Mouse (Mus musculus) liver, embryonic 16.5 days (tissue): ENCODE measurements at regions not wholly inside any gene's neighbourhood (a gene's known extent, or its start where the extent isn't known, plus 50 kb on each side); places are given as distances from the start of the nearest gene placed in this dataset.

Experiments
- ATAC-seq: fragments of 200-750 bp; cut with Nextera tagmentation; 2 replicates; pipeline ENCODE4 v1.8.0; 2017; ENCODE audit warnings: low read depth, mild to moderate bottlenecking, moderate number of reproducible peaks, moderate library complexity
- H3K27ac ChIP-seq: fragments of 300-500 bp; sonication (generic); 2 replicates; pipeline ENCODE4 v1.5.1; 2014; ENCODE audit warnings: mild to moderate bottlenecking, low read length
- H3K27me3 ChIP-seq: fragments of 300-500 bp; sonication (generic); 2 replicates; pipeline ENCODE4 v1.6.1; 2014; ENCODE audit warnings: low read depth, low read length, mixed read lengths; ENCODE audit not compliant: control insufficient read depth, insufficient read depth
- H3K36me3 ChIP-seq: fragments of 300-500 bp; sonication (generic); 2 replicates; pipeline ENCODE4 v1.6.1; 2014; ENCODE audit warnings: mild to moderate bottlenecking; ENCODE audit not compliant: control insufficient read depth, insufficient read depth
- H3K4me1 ChIP-seq: fragments of 300-500 bp; sonication (generic); 2 replicates; pipeline ENCODE4 v1.6.1; 2014; ENCODE audit warnings: low read depth, low read length, mixed read lengths; ENCODE audit not compliant: control insufficient read depth
- H3K4me2 ChIP-seq: fragments of 300-500 bp; sonication (generic); 2 replicates; pipeline ENCODE4 v1.6.1; 2014; ENCODE audit warnings: low read depth, low read length, mixed read lengths
- H3K4me3 ChIP-seq: fragments of 300-500 bp; sonication (generic); 2 replicates; pipeline ENCODE4 v1.5.1; 2014; ENCODE audit warnings: low read depth, mild to moderate bottlenecking, low read length
- H3K9ac ChIP-seq: fragments of 300-500 bp; sonication (generic); 2 replicates; pipeline ENCODE4 v1.6.1; 2014; ENCODE audit warnings: low read depth, low read length
- H3K9me3 ChIP-seq: fragments of 300-500 bp; sonication (generic); replicated peaks from 2 replicates; pipeline ENCODE4 v1.6.1; 2016; ENCODE audit warnings: low read length; ENCODE audit not compliant: control insufficient read depth
- WGBS: fragments of 180-500 bp; shearing (Covaris S2); extraction: QIAGEN DNeasy Blood & Tissue Kit; methylation state at CpG from one replicate; pipeline ENCODE4 v1.1.7; 2014; ENCODE audit not compliant: insufficient replicate concordance; 5-methylcytosine and 5-hydroxymethylcytosine counted together

- Histone ChIP-seq H3K27me3 (no peaks in the 10 kb centered on the region), H3K4me2 (no peak overlapping the region), H3K4me3 (no peak overlapping the region), H3K9ac (no peak overlapping the region), H3K4me1 (no peaks in the 10 kb centered on the region), H3K36me3 (no peaks in the 10 kb centered on the region), H3K9me3 (no peaks in the 10 kb centered on the region), H3K27ac (no peak overlapping the region)
- no peak for ATAC-seq
- 63% methylated on average over 7 of the region's 7 CpGs for WGBS
These were observed 70.6 kb downstream of the Npy start for GRCm38 (mm10) chr6:49893113-49893512.

- no peaks in the 10 kb centered on the region for H3K4me1 ChIP-seq
- H3K9me3 ChIP-seq = no peaks in the 10 kb centered on the region
- no peak overlapping the region for H3K4me3 ChIP-seq
- H3K4me2 ChIP-seq = no peak overlapping the region
- no peak overlapping the region for H3K9ac ChIP-seq
- H3K27me3 ChIP-seq = no peaks in the 10 kb centered on the region
- no peak overlapping the region for H3K27ac ChIP-seq
- H3K36me3 ChIP-seq = no peaks in the 10 kb centered on the region
- ATAC-seq = no peak
- 71% methylated on average over 3 of the region's 3 CpGs for WGBS
These were observed 76.6 kb downstream of the Npy start for GRCm38 (mm10) chr6:49899146-49899545.

- WGBS = 57% methylated on average over 6 of the region's 6 CpGs
- no peak overlapping the region for H3K9ac ChIP-seq
These were observed 79.0 kb downstream of the Npy start for GRCm38 (mm10) chr6:49901512-49901911.

GRCm38 (mm10) chr6:49904001-49904400 lies 81.5 kb downstream of the Npy start:
- Histone ChIP-seq H3K4me1 (no peaks in the 10 kb centered on the region), H3K27ac (no peak overlapping the region), H3K9ac (no peak overlapping the region), H3K4me2 (no peak overlapping the region), H3K4me3 (no peak overlapping the region), H3K9me3 (no peaks in the 10 kb centered on the region), H3K36me3 (no peaks in the 10 kb centered on the region), H3K27me3 (no peaks in the 10 kb centered on the region)
- no peak for ATAC-seq
- WGBS = 70% methylated on average over 6 of the region's 6 CpGs

More at GRCm38 (mm10) chr6:49901512-49901911, 79.0 kb downstream of the Npy start:
- Histone ChIP-seq H3K4me2 (no peak overlapping the region), H3K4me3 (no peak overlapping the region), H3K4me1 (no peaks in the 10 kb centered on the region), H3K27me3 (no peaks in the 10 kb centered on the region), H3K36me3 (no peaks in the 10 kb centered on the region), H3K27ac (no peak overlapping the region), H3K9me3 (no peaks in the 10 kb centered on the region)
- ATAC-seq = no peak

GRCm38 (mm10) chr6:49906456-49906855 lies 83.9 kb downstream of the Npy start:
- no peak for ATAC-seq
- H3K27me3 ChIP-seq = no peaks in the 10 kb centered on the region
- H3K4me1 ChIP-seq = no peaks in the 10 kb centered on the region
- no peak overlapping the region for H3K4me2 ChIP-seq
- no peaks in the 10 kb centered on the region for H3K36me3 ChIP-seq
- 59% methylated on average over 2 of the region's 2 CpGs for WGBS
- H3K9ac ChIP-seq = no peak overlapping the region
- no peak overlapping the region for H3K27ac ChIP-seq
- no peak overlapping the region for H3K4me3 ChIP-seq
- H3K9me3 ChIP-seq = no peaks in the 10 kb centered on the region

- Histone ChIP-seq H3K27me3 (no peaks in the 10 kb centered on the region), H3K9me3 (no peaks in the 10 kb centered on the region), H3K36me3 (no peaks in the 10 kb centered on the region), H3K9ac (no peak overlapping the region), H3K4me3 (no peak overlapping the region), H3K27ac (no peak overlapping the region), H3K4me1 (no peaks in the 10 kb centered on the region), H3K4me2 (no peak overlapping the region)
- 47% methylated on average over 7 of the region's 7 CpGs for WGBS
- ATAC-seq = no peak
These were observed 96.7 kb downstream of the Npy start for GRCm38 (mm10) chr6:49919089-49919812.

- H3K9ac ChIP-seq = no peak overlapping the region
- no peak overlapping the region for H3K4me2 ChIP-seq
- 52% methylated on average over 1 of the region's 1 CpGs for WGBS
- no peak for ATAC-seq
- no peaks in the 10 kb centered on the region for H3K27me3 ChIP-seq
- no peaks in the 10 kb centered on the region for H3K9me3 ChIP-seq
- H3K27ac ChIP-seq = no peak overlapping the region
- no peaks in the 10 kb centered on the region for H3K4me1 ChIP-seq
- no peaks in the 10 kb centered on the region for H3K36me3 ChIP-seq
- no peak overlapping the region for H3K4me3 ChIP-seq
These were observed 97.3 kb downstream of the Npy start for GRCm38 (mm10) chr6:49919813-49920170.

GRCm38 (mm10) chr6:49924296-49924695 lies 101.8 kb downstream of the Npy start:
- Histone ChIP-seq H3K9me3 (no peaks in the 10 kb centered on the region), H3K27me3 (no peaks in the 10 kb centered on the region), H3K36me3 (no peaks in the 10 kb centered on the region), H3K4me3 (no peak overlapping the region), H3K4me2 (no peak overlapping the region), H3K4me1 (no peaks in the 10 kb centered on the region), H3K9ac (no peak overlapping the region), H3K27ac (no peak overlapping the region)
- no peak for ATAC-seq
- 56% methylated on average over 5 of the region's 5 CpGs for WGBS

- no peaks in the 10 kb centered on the region for H3K36me3 ChIP-seq
- no peak overlapping the region for H3K4me3 ChIP-seq
- H3K27me3 ChIP-seq = no peaks in the 10 kb centered on the region
- no peaks in the 10 kb centered on the region for H3K9me3 ChIP-seq
- no peaks in the 10 kb centered on the region for H3K4me1 ChIP-seq
- H3K9ac ChIP-seq = no peak overlapping the region
- no peak overlapping the region for H3K4me2 ChIP-seq
- no peak for ATAC-seq
- WGBS = 53% methylated on average over 4 of the region's 4 CpGs
- H3K27ac ChIP-seq = no peak overlapping the region
These were observed 105.6 kb downstream of the Npy start for GRCm38 (mm10) chr6:49928075-49928474.
